Mouse (Mus musculus) neural tube, embryonic 11.5 days (tissue): Measurements from ENCODE around the gene Chd1. TPM values are rescaled to one million over a fixed set of nuclear protein-coding genes. Genes with fewer than 3 reads are reported as not detected.

Experiments
- polyA plus RNA-seq: library from polyadenylated mRNA; unstranded; fragments of >200 nt; fragmentation: Nextera tagmentation; extraction: Ambion mirVana; gene quantifications from 2 replicates; pipeline ENCODE4 v1.2.1, GENCODE M21; 2014

Gene Chd1
- polyA plus RNA-seq, 1 experiment from 2014 or later, result 38.8 TPM

Other genes starting within 250 kb of the Chd1 start
- gene Psmb1, start 205.2 kb upstream of the Chd1 start, polyA plus RNA-seq, result 287 and 288 TPM in 2 replicates
- 84.7 TPM in 2 replicates for gene Tbp, start 205.1 kb upstream of the Chd1 start, polyA plus RNA-seq
- gene Pdcd2, start 177.7 kb upstream of the Chd1 start, polyA plus RNA-seq, result 54.9 and 57.9 TPM in 2 replicates
- gene Prdm9, start 140.6 kb upstream of the Chd1 start, polyA plus RNA-seq, result 1.0 and 1.1 TPM in 2 replicates
- 109 and 110 TPM in 2 replicates for gene Rgmb, start 126.1 kb downstream of the Chd1 start, polyA plus RNA-seq